ENCODE assay signal across 11 mouse cellular contexts in the genomic region with DNA sequence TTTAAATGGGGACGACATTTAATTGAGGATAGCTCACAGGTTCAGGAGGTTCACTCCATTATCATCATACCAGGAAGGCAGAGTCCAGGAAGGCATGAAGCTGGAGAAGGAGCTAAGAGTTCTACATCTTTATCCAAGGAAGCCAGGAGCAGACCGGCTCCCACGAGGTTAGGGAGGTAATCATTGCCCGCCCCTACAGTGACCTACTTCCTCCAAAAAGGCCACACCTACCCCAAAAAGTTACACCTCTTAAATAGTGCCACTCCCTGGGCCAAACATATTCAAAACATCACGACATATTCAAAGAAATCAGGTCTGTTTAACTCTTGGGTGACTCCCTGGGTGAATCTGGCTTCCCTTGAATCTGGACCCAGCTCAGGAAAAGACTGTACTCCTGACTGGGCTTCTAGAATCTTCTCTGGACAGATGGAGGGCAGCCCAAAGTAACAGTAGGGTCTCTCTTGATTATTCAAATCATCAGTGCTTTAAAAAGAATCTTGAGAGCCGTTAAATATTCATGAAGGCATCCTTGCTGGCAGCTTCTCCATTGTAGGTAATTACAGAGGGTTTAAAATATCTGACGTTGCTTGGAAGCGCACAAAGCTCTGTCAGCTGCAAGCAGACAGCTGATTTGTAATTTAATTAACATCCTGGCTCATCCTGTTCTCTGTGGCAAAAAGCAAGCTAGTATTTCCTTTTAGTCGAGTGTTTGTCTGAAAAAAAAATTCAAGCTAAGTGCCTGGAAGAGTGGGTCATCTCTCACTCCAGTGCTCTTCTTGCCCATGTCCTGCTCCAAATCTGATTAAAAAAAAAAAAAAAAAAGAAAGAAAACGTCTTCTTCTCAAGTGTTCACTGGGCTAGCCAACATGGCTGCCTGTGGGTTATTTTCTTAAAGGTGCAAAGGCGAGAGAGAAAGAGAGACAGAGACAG.
DNase-seq lines count a peak whose midpoint lies in the region; ATAC-seq lines count a peak whose summit lies in the region.
"Had no signal": no experiment of that assay in that cellular context is flagged by ENCODE, and none has a peak within 500 bp of the region (broad histone marks: within the 10 kb centered on the region; RNA-seq: fewer than 3 reads in every experiment).

No protein-coding gene starts in this region.

- H3K4me1 ChIP-seq in hindbrain, embryonic 15.5 days (replicated peaks) = peaks cover 13% of the 10 kb centered on the region
- H3K4me1 ChIP-seq in neural tube, embryonic 14.5 days (ENCODE audit: control insufficient read depth, insufficient read depth, low read length) = no peaks in the 10 kb centered on the region; the same call in 1 of the 2 replicates
- H3K4me1 ChIP-seq: heart, embryonic 10.5 days had no signal

- peak; percentile 72 for ATAC-seq in hindbrain, embryonic 15.5 days (ENCODE audit: low FRiP score, low read depth)
- peak; percentile 85 for ATAC-seq in neural tube, embryonic 14.5 days (ENCODE audit: low read depth)
- ATAC-seq in megakaryocyte progenitor cell, adult 5-6 weeks (replicated peaks; ENCODE audit: poor library complexity) = no peak
- no peak for ATAC-seq in activated CD4-positive, CD25-positive, alpha-beta regulatory T cell, adult 4 months

- H3K9me3 ChIP-seq in hindbrain, embryonic 15.5 days = no peaks in the 10 kb centered on the region
- no peaks in the 10 kb centered on the region for H3K9me3 ChIP-seq in neural tube, embryonic 14.5 days (ENCODE audit: control insufficient read depth, low read length)
- H3K9me3 ChIP-seq: heart, embryonic 10.5 days had no signal

- peak overlapping the region; percentile 56 for H3K27ac ChIP-seq in hindbrain, embryonic 15.5 days (replicated peaks)
- H3K27ac ChIP-seq in neural tube, embryonic 14.5 days (ENCODE audit: low read depth, low read length) = peak overlapping the region; percentile 58; the same call in 1 of the 2 replicates
- H3K27ac ChIP-seq: heart, embryonic 10.5 days; macrophage had no signal

- 41% methylated on average over 11 of the region's 11 CpGs for WGBS in hindbrain, embryonic 15.5 days
- WGBS in neural tube, embryonic 14.5 days = 50% methylated on average over 11 of the region's 11 CpGs

- no peak overlapping the region for H3K4me3 ChIP-seq in hindbrain, embryonic 15.5 days
- H3K4me3 ChIP-seq in neural tube, embryonic 14.5 days (ENCODE audit: low read depth, low read length) = no peak overlapping the region
- H3K4me3 ChIP-seq: heart, embryonic 10.5 days had no signal

- H3K9ac ChIP-seq in hindbrain, embryonic 15.5 days = no peak overlapping the region
- no peak overlapping the region for H3K9ac ChIP-seq in neural tube, embryonic 14.5 days (replicated peaks; ENCODE audit: low read depth, low read length)

- intact Hi-C loops in gastrocnemius, postnatal 36 days (cut with DNase I) = no loop called here

- H3K36me3 ChIP-seq in hindbrain, embryonic 15.5 days = no peaks in the 10 kb centered on the region
- H3K36me3 ChIP-seq in neural tube, embryonic 14.5 days (ENCODE audit: control insufficient read depth, insufficient read depth, low read length) = no peaks in the 10 kb centered on the region
- H3K36me3 ChIP-seq: heart, embryonic 10.5 days had no signal

- no peaks in the 10 kb centered on the region for H3K27me3 ChIP-seq in hindbrain, embryonic 15.5 days
- no peaks in the 10 kb centered on the region for H3K27me3 ChIP-seq in neural tube, embryonic 14.5 days (ENCODE audit: control insufficient read depth, insufficient read depth, low read length)

- peak overlapping the region; percentile 14; the same call in 1 of the 2 replicates for H3K4me2 ChIP-seq in hindbrain, embryonic 15.5 days
- H3K4me2 ChIP-seq in neural tube, embryonic 14.5 days (ENCODE audit: low read depth, low read length) = no peak overlapping the region

- DNase-seq in MN1 (ENCODE audit: low spot score) = peak; percentile 75
- peak; percentile 67 for DNase-seq in brain, embryonic 18.5 days (ENCODE audit: low read depth, low spot score)
- no peak for DNase-seq in gastrocnemius, postnatal 36 days
- DNase-seq: kidney, adult 8-10 months; thymus, postnatal 36 days had no signal

Comparison
In these comparisons a context has a peak if more than half of its experiments do, and no peak if none do; other contexts are left out.
1. DNase-seq: peak in MN1 (single experiment) and brain, embryonic 18.5 days (single experiment); none in gastrocnemius, postnatal 36 days (0 of 2).
2. ATAC-seq: peak in hindbrain, embryonic 15.5 days (single experiment) and neural tube, embryonic 14.5 days (single experiment); none in megakaryocyte progenitor cell, adult 5-6 weeks (single experiment) and activated CD4-positive, CD25-positive, alpha-beta regulatory T cell, adult 4 months (single experiment).